Mouse (Mus musculus): Measurements from ENCODE around the gene Calhm4.

GRCm38 (mm10) chr10:34090481-34090880 is 46.4 kb upstream of the Calhm4 start:
- no peak for TF ChIP-seq POLR2A (IDR thresholded peaks at IDR 0.05; ENCODE audit: control insufficient read depth, low read depth, low read length)
- no peak for TF ChIP-seq CTCF (IDR thresholded peaks at IDR 0.05; ENCODE audit: control insufficient read depth, insufficient read depth, insufficient replicate concordance, low read depth, low read length)

Data from testis, adult 2 months (tissue).